Mouse (Mus musculus) large intestine, adult 2 months (tissue): ENCODE data around the gene A530016L24Rik. TPM values are rescaled to one million over a fixed set of nuclear protein-coding genes. Genes with fewer than 3 reads are reported as not detected.

Experiments used
- DNase-seq: peaks from one replicate; pipeline ENCODE4 v3.0.0-alpha.2; 2012; ENCODE audit warnings: low read depth, low spot score
- WGBS: fragments of 180-500 bp; shearing (Covaris S2); methylation state at CpG from one replicate; pipeline ENCODE4 v1.1.7; 2018; 5-methylcytosine and 5-hydroxymethylcytosine counted together
- polyA plus RNA-seq: library from polyadenylated mRNA; depleted of rRNA; stranded (reverse); fragments of >200 nt; gene quantifications from 2 replicates; pipeline ENCODE4 v1.2.3, GENCODE M21; 2012

The A530016L24Rik gene
- polyA plus RNA-seq, 1 experiment, result 2.1 TPM

GRCm38 (mm10) chr12:112496136-112496535, 6.9 kb downstream of the A530016L24Rik start:
- WGBS, result 72% methylated on average over 5 of the region's 5 CpGs
- no peak for DNase-seq

GRCm38 (mm10) chr12:112497731-112498130, 8.5 kb downstream of the A530016L24Rik start:
- 67% methylated on average over 8 of the region's 8 CpGs for whole genome bisulfite sequencing
- DNase-seq, result no peak

GRCm38 (mm10) chr12:112498683-112499082, 9.4 kb downstream of the A530016L24Rik start:
- DNase-seq, result no peak
- WGBS, result 24% methylated on average over 11 of the region's 11 CpGs

GRCm38 (mm10) chr12:112503003-112503771, 13.9 kb downstream of the A530016L24Rik start:
- no peak for DNase-seq
- WGBS, result 23% methylated on average over 19 of the region's 19 CpGs

GRCm38 (mm10) chr12:112506267-112506666, 17.0 kb downstream of the A530016L24Rik start:
- 62% methylated on average over 6 of the region's 6 CpGs for WGBS
- DNase-seq, result no peak

GRCm38 (mm10) chr12:112507264-112507663, 18.0 kb downstream of the A530016L24Rik start:
- WGBS, result 29% methylated on average over 4 of the region's 4 CpGs
- no peak for DNase-seq

GRCm38 (mm10) chr12:112507984-112508383, 18.7 kb downstream of the A530016L24Rik start:
- no peak for DNase-seq
- 63% methylated on average over 3 of the region's 3 CpGs for WGBS

- DNase-seq, result no peak
- 22% methylated on average over 7 of the region's 7 CpGs for WGBS
These were observed 21.1 kb downstream of the A530016L24Rik start for GRCm38 (mm10) chr12:112510365-112510732.

GRCm38 (mm10) chr12:112510733-112511372, 21.6 kb downstream of the A530016L24Rik start:
- DNase-seq, result no peak
- 4% methylated on average over 62 of the region's 62 CpGs for WGBS

- WGBS, result 48% methylated on average over 3 of the region's 3 CpGs
- no peak for DNase-seq
These were observed 25.6 kb downstream of the A530016L24Rik start for GRCm38 (mm10) chr12:112514897-112515296.

- 10% methylated on average over 14 of the region's 14 CpGs for WGBS
- no peak for DNase-seq
These were observed 27.6 kb downstream of the A530016L24Rik start, which contains the start of gene Tmem179 for GRCm38 (mm10) chr12:112516697-112517337. TSS of gene Tmem179 (minus strand) at chr12:112516747.

- no peak for DNase-seq
- WGBS, result 27% methylated on average over 4 of the region's 4 CpGs
These were observed 28.9 kb downstream of the A530016L24Rik start for GRCm38 (mm10) chr12:112518105-112518504.

- no peak for DNase-seq
- WGBS, result 29% methylated on average over 4 of the region's 4 CpGs
These were observed 44.5 kb downstream of the A530016L24Rik start for GRCm38 (mm10) chr12:112533758-112534157.

GRCm38 (mm10) chr12:112537233-112537632, 48.0 kb downstream of the A530016L24Rik start:
- WGBS, result 63% methylated on average over 6 of the region's 6 CpGs
- DNase-seq, result no peak

- WGBS, result 51% methylated on average over 9 of the region's 9 CpGs
- DNase-seq, result no peak
These were observed 49.1 kb downstream of the A530016L24Rik start for GRCm38 (mm10) chr12:112538356-112538755.

- 73% methylated on average over 7 of the region's 7 CpGs for WGBS
- DNase-seq, result no peak
These were observed 50.3 kb downstream of the A530016L24Rik start for GRCm38 (mm10) chr12:112539466-112539965.

GRCm38 (mm10) chr12:112540321-112540720, 51.1 kb downstream of the A530016L24Rik start:
- 91% methylated on average over 12 of the region's 12 CpGs for WGBS
- DNase-seq, result no peak

GRCm38 (mm10) chr12:112541483-112542091, 52.3 kb downstream of the A530016L24Rik start:
- DNase-seq, result no peak
- 87% methylated on average over 8 of the region's 8 CpGs for WGBS

GRCm38 (mm10) chr12:112542257-112542919, 53.1 kb downstream of the A530016L24Rik start:
- no peak for DNase-seq
- WGBS, result 62% methylated on average over 13 of the region's 13 CpGs
